Mouse (Mus musculus) intestine, embryonic 14.5 days (tissue): ENCODE data around the gene Grk1. TPM values are rescaled to one million over a fixed set of nuclear protein-coding genes. Genes with fewer than 3 reads are reported as not detected.

Experiments used
- ATAC-seq: fragments of 200-750 bp; cut with Nextera tagmentation; replicated peaks from 2 replicates; pipeline ENCODE4 v1.8.0; 2017; ENCODE audit warnings: low read depth, moderate number of reproducible peaks, moderate TSS enrichment, moderate library complexity; ENCODE audit not compliant: low FRiP score, low TSS enrichment
- DNase-seq: peaks from one replicate; pipeline ENCODE4 v3.0.0-alpha.2; 2018; ENCODE audit warnings: low spot score
- H3K27ac ChIP-seq: fragments of 300-500 bp; sonication (generic); 2 replicates; pipeline ENCODE4 v1.5.1; 2014; ENCODE audit warnings: low read depth, mild to moderate bottlenecking, control low read depth
- H3K27me3 ChIP-seq: fragments of 300-500 bp; sonication (generic); replicated peaks from 2 replicates; pipeline ENCODE4 v1.6.1; 2014; ENCODE audit warnings: low read length, control low read depth; ENCODE audit not compliant: control insufficient read depth, insufficient read depth
- H3K36me3 ChIP-seq: fragments of 300-500 bp; sonication (generic); 2 replicates; pipeline ENCODE4 v1.6.1; 2014; ENCODE audit warnings: low read length, control low read depth; ENCODE audit not compliant: control insufficient read depth, insufficient read depth
- H3K4me1 ChIP-seq: fragments of 300-500 bp; sonication (generic); replicated peaks from 2 replicates; pipeline ENCODE4 v1.6.1; 2014; ENCODE audit warnings: low read length, control low read depth, mixed read lengths; ENCODE audit not compliant: control insufficient read depth, insufficient read depth
- H3K4me2 ChIP-seq: fragments of 300-500 bp; sonication (generic); 2 replicates; pipeline ENCODE4 v1.6.1; 2014; ENCODE audit warnings: low read length
- H3K4me3 ChIP-seq: fragments of 300-500 bp; sonication (generic); 2 replicates; pipeline ENCODE4 v1.5.1; 2014; ENCODE audit warnings: low read depth, low read length, control low read depth, mixed read lengths
- H3K9ac ChIP-seq: fragments of 300-500 bp; sonication (generic); 2 replicates; pipeline ENCODE4 v1.6.1; 2014; ENCODE audit warnings: mild to moderate bottlenecking, low read length
- H3K9me3 ChIP-seq: fragments of 300-500 bp; sonication (generic); 2 replicates; pipeline ENCODE4 v1.6.1; 2016; ENCODE audit warnings: low read length, control low read depth; ENCODE audit not compliant: control insufficient read depth
- WGBS: fragments of 180-500 bp; shearing (Covaris S2); extraction: QIAGEN DNeasy Blood & Tissue Kit; methylation state at CpG from one replicate; pipeline ENCODE4 v1.1.7; 2014; 5-methylcytosine and 5-hydroxymethylcytosine counted together
- polyA plus RNA-seq: library from polyadenylated mRNA; unstranded; fragments of >200 nt; fragmentation: Nextera tagmentation; extraction: Ambion mirVana; gene quantifications from 2 replicates; pipeline ENCODE4 v1.2.1, GENCODE M21; 2014

Gene Grk1
- polyA plus RNA-seq, 1 experiment from 2014 or later = not detected

DNA sequence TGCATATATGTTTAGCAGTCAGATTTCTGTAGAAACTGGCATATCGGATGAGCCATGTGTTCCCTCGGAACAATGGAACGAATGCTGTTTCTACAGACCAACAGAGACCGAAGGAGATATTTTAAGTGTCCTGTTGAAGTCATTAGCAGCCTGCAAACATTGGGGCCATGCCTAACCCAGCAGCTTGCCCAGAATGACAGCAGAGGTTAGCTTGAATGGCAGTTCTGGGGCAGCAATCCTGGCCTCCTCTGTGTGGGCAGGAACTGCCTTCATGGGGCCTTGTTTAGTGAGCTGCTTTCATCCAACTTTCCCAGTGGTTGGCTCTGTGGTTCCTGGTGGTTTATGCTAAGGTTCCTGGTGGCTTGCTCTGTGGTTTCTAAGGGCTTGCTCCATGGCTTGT lies 54.5 kb downstream of the Grk1 start:
- Histone ChIP-seq H3K4me3 (no peak overlapping the region), H3K27me3 (no peaks in the 10 kb centered on the region), H3K9me3 (no peaks in the 10 kb centered on the region), H3K27ac (no peak overlapping the region), H3K4me1 (no peaks in the 10 kb centered on the region), H3K4me2 (no peak overlapping the region), H3K36me3 (no peaks in the 10 kb centered on the region), H3K9ac (no peak overlapping the region)
- ATAC-seq (no peak), DNase-seq (no peak)
- WGBS = 92% methylated on average over 4 of the region's 4 CpGs

DNA sequence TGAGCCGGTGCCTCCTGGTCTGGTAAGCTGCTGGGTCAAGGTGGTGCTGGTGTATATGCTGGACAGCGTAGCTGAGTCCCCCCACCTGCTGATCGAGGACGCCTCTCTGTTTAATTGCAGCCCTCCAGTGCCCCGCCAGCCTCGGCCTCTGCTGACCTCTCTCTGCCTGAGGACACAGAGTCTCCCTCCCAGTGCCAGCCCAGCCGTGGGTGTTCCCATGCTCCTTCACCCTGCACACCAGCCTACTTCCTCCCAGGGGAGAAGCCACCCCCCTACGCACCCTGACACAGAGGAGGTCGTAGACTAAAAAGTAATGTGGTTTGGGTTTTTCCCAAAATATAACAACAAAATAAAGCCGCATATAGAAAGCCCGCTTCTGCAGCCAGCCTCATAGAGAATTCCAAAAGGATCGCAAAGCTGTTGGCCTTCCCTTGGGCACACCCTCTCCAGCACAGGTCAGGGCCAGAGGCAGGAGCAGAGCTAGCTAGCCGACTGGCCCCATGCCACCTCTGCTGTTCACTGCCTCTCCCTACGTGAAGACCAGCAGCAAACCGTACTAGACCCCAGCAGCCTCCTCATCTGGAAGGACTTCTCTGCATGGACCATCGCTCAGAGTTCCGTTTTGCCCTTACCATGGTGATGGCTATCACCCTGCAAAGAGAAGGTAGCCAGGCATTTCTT lies 56.3 kb downstream of the Grk1 start:
- Histone ChIP-seq H3K4me3 (no peak overlapping the region), H3K27me3 (no peaks in the 10 kb centered on the region), H3K27ac (no peak overlapping the region), H3K4me2 (no peak overlapping the region), H3K9me3 (no peaks in the 10 kb centered on the region), H3K36me3 (no peaks in the 10 kb centered on the region), H3K4me1 (no peaks in the 10 kb centered on the region; the same call in 1 of the 2 replicates), H3K9ac (no peak overlapping the region)
- WGBS = 68% methylated on average over 17 of the region's 17 CpGs
- ATAC-seq (no peak), DNase-seq (no peak)

DNA sequence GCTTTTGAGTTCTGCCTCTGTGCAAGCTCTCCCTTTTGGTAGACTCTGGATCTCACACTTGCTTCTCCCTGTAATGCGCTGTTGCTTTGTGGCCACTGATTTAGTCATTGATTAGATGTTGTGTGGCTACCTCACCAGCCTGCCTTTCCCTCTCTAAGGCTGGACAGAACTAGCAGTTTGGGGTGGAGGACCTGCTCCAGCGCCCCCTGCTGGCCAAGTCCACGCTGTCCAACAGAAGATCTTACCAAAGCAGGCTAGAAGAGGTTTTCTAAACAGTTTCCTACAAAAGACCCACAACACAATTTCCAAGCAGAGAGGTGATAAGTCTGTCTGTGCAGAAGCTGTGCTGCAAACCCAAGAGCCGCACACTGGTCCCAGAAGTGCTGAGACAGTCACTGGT lies 57.0 kb downstream of the Grk1 start:
- H3K27ac ChIP-seq = no peak overlapping the region
- no peak overlapping the region for H3K4me3 ChIP-seq
- H3K27me3 ChIP-seq = no peaks in the 10 kb centered on the region
- no peak overlapping the region for H3K9ac ChIP-seq
- no peak overlapping the region for H3K4me2 ChIP-seq
- H3K36me3 ChIP-seq = no peaks in the 10 kb centered on the region
- H3K4me1 ChIP-seq = no peaks in the 10 kb centered on the region; the same call in 1 of the 2 replicates
- 39% methylated on average over 4 of the region's 4 CpGs for WGBS
- DNase-seq (peak; percentile 84), ATAC-seq (no peak)
- no peaks in the 10 kb centered on the region for H3K9me3 ChIP-seq

DNA sequence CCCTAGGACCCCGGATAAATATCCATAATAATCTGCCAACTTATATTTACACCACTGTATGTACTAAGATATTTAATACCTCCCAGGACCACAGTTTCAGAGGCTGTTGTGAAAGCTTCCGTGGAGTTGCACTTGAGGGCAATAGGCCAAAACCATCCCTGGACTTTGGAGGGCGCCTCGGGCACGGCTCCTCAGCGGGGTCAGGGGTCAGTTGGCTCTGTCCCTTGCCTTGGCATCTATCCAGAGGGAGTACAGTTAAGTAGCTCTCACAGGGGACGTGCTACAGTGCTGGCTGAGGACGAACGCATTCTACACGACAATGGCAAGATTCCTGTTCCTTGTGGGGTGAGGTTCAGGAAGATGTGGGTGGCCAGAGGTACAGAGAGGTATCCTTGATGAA lies 57.5 kb downstream of the Grk1 start:
- Histone ChIP-seq H3K4me1 (no peaks in the 10 kb centered on the region; the same call in 1 of the 2 replicates), H3K9me3 (no peaks in the 10 kb centered on the region), H3K4me3 (no peak overlapping the region), H3K27ac (no peak overlapping the region), H3K9ac (no peak overlapping the region), H3K36me3 (no peaks in the 10 kb centered on the region), H3K4me2 (no peak overlapping the region), H3K27me3 (no peaks in the 10 kb centered on the region)
- WGBS = 75% methylated on average over 10 of the region's 10 CpGs
- ATAC-seq (no peak), DNase-seq (no peak)

DNA sequence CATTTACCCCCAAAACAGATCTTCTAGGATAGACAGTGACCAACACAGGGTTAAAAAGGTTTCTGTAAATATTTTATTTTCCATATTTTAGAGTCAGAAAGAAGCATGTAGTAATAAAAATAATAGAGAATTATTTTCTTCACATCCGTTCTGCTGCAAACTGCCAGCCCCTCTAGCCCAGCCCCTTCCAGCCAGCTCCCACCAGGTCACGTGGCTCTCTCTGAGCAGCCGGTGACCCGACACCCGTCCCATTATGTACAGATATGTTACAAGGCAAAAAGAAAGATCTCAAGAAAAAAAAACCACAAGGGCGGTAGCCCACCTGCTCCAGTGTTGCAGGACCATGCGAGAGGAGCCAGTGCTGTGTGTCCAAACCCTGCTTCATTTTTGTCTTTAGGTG lies 60.4 kb downstream of the Grk1 start:
- Histone ChIP-seq H3K36me3 (no peaks in the 10 kb centered on the region), H3K9ac (no peak overlapping the region), H3K4me3 (no peak overlapping the region), H3K4me1 (no peaks in the 10 kb centered on the region; the same call in 1 of the 2 replicates), H3K27me3 (no peaks in the 10 kb centered on the region), H3K27ac (no peak overlapping the region), H3K4me2 (no peak overlapping the region), H3K9me3 (no peaks in the 10 kb centered on the region)
- ATAC-seq = no peak
- no peak for DNase-seq
- WGBS = 45% methylated on average over 7 of the region's 7 CpGs

DNA sequence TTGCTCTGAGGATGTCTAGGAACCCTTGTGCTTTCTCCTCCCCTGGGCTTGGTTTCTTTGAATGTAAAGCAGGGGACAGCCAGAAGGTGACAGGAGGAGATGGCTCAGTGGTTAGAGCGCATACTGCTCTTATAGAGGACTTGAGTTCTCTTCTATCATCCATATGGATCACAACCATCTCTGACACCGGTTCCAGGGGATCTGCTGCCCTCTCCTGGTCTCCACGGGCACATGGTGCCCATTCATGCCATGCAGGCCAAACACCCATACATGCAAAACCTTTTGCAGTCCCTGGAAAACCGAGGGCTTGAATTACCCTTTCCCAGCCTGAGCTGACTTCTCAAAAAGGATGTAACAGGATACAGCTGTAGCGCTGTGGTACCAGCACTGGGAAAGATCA lies 62.1 kb downstream of the Grk1 start:
- Histone ChIP-seq H3K4me3 (no peak overlapping the region), H3K27ac (no peak overlapping the region), H3K9me3 (no peaks in the 10 kb centered on the region), H3K9ac (no peak overlapping the region), H3K36me3 (no peaks in the 10 kb centered on the region), H3K27me3 (no peaks in the 10 kb centered on the region), H3K4me2 (no peak overlapping the region), H3K4me1 (no peaks in the 10 kb centered on the region; the same call in 1 of the 2 replicates)
- DNase-seq = no peak
- 69% methylated on average over 5 of the region's 5 CpGs for WGBS
- ATAC-seq = no peak

DNA sequence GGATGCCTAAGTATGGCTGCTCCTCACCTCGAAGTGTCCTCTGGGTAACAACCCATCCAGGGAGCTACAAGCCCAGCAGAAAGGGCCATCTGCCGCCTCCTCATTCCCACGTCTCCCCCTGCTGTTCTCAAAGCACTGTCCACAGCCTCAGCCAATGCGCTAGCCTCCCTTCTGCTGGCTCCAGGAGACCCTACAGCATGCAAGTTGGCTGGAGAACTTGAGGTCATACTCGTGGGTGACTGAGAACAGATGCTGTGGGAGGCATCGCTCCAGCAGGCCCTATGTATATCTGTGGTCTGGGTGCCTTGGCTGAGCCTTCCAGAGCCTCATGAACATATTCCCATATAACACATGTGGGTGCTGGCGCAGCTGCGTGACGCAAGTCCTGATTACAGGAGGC lies 63.9 kb downstream of the Grk1 start:
- ATAC-seq (no peak), DNase-seq (no peak)
- Histone ChIP-seq H3K4me1 (no peaks in the 10 kb centered on the region; the same call in 1 of the 2 replicates), H3K9ac (no peak overlapping the region), H3K27me3 (no peaks in the 10 kb centered on the region), H3K9me3 (no peaks in the 10 kb centered on the region), H3K27ac (no peak overlapping the region), H3K4me2 (no peak overlapping the region), H3K36me3 (no peaks in the 10 kb centered on the region), H3K4me3 (no peak overlapping the region)
- 81% methylated on average over 9 of the region's 9 CpGs for WGBS

DNA sequence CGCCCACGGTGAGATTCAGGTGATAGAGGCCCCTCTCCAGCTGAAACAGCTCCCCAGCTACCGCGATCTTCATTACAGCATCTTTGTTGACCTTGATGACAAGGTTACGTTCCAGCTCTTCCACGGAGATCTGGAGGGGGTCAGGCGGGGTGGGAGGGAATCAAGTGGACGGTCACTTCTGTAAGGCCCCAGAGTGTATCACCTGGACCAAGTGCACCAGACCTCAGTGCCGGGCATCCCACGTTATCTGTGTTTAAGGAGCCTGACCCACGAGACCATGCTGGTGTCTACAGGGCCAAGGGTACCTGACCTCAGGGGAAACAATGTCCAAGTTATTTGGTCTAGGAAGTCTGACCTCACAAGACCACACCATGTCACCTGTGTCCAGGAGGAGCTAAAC lies 66.6 kb downstream of the Grk1 start:
- no peak for DNase-seq
- no peak overlapping the region for H3K4me2 ChIP-seq
- H3K27me3 ChIP-seq = no peaks in the 10 kb centered on the region
- no peak overlapping the region for H3K9ac ChIP-seq
- ATAC-seq = no peak
- WGBS = 84% methylated on average over 11 of the region's 11 CpGs
- no peak overlapping the region for H3K27ac ChIP-seq
- H3K36me3 ChIP-seq = no peaks in the 10 kb centered on the region
- H3K9me3 ChIP-seq = no peaks in the 10 kb centered on the region
- H3K4me1 ChIP-seq = no peaks in the 10 kb centered on the region
- no peak overlapping the region for H3K4me3 ChIP-seq
